Mouse (Mus musculus): ENCODE measurements around the gene Cenpo.
"Not testable (repeated sequence)": the region's sequence is repeated elsewhere in the genome, so short reads cannot be mapped to it uniquely, and the experiment has no call there.

Cenpo gene

DNA sequence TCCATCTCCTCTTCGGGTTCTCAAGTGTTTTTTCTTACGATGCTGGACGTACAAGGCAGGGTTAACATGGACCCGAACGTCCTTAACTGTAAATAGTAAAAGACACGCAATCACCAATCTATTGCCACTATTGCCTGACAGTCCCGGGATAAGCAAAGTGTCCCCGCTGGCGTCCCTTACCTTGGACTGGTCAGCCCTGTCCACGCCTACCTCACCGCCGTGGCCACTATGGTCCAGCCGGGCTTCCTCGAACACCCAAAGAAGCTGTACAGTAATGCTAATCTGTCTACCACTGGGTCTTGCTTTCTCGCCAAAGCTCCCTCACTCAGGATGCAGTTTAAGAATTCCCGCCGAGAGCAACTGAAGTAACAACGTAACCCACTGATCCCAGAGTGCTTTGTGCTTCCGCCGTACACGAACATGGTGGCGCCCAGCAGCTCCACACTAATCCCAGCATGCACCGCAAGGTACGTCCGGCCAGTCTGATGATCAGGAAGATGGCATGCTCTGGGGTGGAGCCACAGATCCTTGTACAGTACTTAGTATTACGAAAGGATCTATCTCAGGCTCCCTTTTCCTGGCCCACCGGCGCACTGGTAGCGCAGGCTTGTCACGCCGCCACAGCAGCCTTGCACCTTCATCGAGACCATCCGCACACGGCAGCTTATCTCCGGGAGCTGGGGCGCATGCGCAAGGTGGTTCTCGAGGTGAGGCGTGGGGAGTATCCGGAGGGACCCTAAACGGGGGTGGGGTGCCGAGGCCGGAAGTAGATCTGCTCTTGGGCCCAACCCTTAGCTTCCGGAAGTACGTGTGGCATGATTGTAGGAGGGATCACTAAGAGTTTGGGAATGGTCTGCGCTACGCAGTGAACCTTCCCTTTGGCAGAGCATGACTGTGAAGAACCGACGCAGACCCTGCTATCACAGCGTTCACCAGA, at the start of gene Cenpo, which contains the start of gene Ptrhd1:
Cenpo (minus strand) TSS at position 723 of the 937 bp plus-strand sequence.
Ptrhd1 (plus strand) TSS at position 456 of the 937 bp plus-strand sequence.
- DNase-seq (ENCODE audit: low read depth, low spot score): peak; percentile 98

DNA sequence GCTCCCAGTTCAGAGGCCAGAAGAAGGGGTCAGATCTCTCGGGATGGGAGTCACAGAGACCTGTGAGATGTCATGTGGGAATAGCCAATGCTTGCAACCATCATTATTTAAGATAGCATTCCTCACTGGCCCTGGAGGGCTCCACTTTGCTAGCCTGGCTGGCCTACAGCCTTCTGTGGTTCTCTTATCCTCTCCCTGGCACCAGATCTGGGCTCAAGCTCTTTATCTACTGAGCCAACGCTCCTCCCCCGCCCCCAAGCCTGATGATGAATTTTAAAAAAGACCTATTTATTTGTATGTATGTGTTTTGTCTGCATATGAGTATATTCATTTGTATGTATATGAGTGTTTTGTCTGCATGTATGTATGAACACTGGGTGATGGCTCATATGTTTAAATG, 45.8 kb upstream of the Cenpo start:
- no peak for DNase-seq (ENCODE audit: low read depth, low spot score)

DNA sequence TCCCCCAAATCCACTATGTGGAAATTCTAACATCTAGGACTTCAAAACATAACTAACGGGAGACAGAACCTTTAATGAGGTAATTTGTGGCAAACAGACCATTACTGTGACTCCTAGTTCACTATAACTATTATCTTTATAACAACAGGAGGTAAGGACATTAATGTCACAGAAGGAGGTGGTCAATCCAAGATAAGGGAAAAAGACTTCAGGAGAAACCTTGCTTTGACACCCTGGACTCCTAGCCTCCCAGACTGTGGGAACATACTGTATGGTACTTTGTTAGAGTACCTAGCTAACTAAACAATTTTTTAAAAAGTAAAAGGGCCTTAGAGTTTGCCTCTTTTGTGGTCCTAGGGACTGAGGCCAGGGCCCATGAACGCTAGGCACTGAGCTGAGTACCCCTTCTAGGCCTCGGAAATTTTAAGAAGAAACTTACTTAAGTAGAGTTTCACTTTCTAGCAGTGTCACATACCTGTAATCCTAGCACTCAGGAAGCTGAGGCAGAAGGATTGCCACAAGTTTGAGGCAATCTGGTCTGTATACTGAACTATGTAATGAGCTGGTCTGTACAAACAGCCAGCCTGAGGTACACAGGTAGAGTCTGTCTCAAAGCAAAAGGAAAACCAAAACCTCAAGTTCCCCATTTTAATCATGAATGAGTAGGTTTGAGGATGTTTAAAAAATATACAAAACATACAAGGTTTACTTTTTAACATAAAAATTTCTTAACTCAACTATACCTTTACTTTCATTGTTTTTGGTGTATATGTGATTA, 45.1 kb upstream of the Cenpo start:
- no peak for DNase-seq (ENCODE audit: low read depth, low spot score)

DNA sequence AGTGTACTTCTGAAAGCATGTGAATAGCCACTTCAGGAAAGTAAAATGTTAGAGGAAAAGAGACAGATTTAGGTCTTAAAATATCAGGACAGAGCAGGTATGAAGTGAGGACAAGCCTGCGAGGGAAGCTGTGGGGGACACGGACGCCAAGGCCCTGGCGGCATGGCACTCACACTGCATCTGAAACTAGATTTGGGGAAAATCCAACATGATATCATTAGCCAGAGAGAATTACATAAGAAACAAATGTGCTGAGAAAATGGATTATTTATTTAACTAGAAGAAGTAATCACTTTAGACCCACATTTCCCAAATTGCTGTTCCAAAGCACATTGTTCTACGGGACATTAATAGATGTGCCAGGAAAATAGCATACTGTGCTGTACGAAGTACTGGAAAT, 37.0 kb upstream of the Cenpo start:
- no peak for DNase-seq (ENCODE audit: low read depth, low spot score)

DNA sequence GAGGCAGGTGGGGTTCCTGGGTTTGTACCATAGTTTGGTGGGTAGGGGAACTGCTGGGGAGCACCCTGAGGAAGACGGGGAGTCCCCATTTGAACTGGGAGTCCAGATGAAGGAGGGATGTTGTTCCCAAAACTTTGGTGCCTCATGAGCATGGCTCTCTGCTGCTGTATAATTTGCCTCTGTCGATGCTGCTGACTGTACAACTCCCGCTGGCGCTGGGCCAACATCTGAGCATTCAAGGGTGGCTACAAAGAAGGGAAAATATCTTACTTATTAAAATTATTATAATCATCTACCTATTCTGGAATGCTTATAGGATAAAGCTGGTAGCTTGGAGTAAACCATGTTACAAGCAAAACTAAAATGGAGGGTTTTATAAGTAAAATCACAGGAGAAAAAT, 33.7 kb upstream of the Cenpo start:
- DNase-seq (ENCODE audit: low read depth, low spot score): no peak

DNA sequence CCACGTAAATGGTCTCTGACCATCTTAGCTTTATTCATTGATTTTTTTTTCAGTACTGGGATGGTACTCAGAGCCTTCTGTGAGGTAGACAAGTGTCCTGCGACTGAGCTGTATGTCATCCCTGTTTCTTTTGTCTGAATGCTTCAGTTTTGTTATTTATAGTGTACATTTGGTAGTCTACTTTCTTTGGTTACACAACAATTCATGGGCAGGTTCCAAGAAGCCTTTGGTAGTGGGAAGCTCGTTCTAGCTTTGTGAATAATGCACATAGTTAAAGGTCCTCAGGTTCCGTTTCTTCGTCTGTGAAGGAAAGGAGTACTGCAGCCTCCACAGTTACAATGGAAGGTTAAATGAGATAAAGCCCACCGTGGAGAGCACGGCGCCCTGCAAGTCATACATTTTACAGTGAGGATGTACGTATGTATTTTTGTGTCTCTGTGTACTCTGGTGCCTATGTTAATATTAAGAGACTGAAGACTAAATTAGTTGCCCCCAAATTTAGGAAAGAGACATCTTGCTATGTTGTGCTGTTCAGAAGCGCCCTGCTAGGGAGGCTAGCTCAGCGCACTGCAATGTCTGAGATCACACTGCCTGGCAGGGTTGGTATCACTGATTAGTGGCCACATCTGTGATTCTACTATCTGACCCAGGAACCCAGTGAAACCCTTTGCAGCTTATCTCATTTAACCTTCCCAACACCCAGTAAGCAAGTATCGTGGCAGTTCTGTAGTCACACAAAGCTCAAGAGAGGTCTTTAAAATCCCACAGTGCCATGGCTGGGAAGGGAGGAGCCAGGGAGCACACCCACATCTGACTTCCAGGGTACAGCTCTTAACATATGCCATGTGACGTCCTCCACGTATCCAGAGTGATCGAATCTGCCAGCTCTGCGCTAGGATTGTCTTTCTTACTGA, 18.9 kb upstream of the Cenpo start:
- DNase-seq (ENCODE audit: low read depth, low spot score): no peak

DNA sequence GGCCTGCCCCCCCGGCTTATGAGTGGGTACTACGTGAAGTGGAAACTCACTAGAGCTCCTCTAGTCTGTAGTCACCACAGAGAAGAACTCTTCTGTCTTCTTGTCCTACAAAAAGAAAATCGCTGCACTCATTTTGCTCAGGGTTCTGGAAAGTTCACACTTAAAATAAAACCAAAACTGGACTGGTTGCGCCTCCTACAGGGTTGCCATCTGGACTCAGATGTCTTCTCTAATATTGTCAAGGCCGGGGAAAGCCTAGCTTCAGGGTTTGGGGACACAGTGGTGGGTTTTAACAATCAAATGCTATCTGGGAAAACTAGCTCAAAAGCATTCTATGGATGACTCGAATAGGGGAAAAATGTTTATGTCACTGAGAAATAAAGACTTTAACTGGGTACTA, 15.7 kb upstream of the Cenpo start:
- no peak for DNase-seq (ENCODE audit: low read depth, low spot score)

DNA sequence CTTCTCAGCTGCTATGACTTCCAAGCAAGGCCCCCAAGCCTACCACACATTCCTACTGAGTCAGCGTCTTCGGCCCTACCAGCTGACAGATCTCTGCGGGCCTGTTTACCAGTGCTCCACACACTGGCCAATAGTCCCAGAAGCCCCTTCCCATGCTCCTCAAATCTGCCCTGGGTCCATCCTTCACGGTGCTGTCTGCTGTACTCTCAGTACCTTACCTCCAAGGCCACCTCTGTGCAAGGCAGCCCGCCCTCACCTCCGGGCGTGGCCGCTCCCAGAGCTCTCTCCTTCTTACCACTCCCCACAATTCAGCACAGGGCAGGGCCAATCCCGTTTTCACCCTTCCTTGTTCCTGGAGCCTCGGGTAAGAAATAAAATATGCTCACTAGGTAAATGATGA, 11.6 kb upstream of the Cenpo start:
- peak; percentile 36 for DNase-seq (ENCODE audit: low read depth, low spot score)

GRCm38 (mm10) chr12:4243805-4244204, 9.7 kb upstream of the Cenpo start:
- no peak for DNase-seq (ENCODE audit: low read depth, low spot score)

DNA sequence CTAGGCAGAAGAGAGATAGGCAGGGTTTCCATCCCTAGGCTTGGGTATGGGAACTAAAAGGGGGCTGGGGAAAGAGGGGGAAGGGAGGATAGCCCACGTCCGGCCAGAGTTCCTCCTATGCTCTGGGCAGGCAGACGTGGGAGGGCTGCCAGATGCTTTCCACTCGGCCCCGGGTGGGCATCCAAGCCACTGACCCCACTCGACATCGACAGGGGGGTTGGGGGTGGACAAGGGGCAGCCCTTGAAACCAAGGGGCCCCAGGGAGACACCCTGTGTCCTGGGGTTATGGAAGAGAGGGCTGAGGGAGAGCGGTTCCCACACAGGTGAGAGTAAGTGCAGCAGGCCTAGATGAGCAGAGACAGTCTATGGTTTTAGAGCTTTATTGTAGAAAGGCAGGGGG, 6.2 kb upstream of the Cenpo start:
- DNase-seq (ENCODE audit: low read depth, low spot score): not testable (repeated sequence)

- DNase-seq (ENCODE audit: low read depth, low spot score): no peak
Measured at GRCm38 (mm10) chr12:4237481-4237880, 3.4 kb upstream of the Cenpo start.

- DNase-seq (ENCODE audit: low read depth, low spot score): no peak
Measured at GRCm38 (mm10) chr12:4232777-4233176, 1.3 kb downstream of the Cenpo start.

- no peak for DNase-seq (ENCODE audit: low read depth, low spot score)
Measured at GRCm38 (mm10) chr12:4230156-4230555, 3.9 kb downstream of the Cenpo start.

DNA sequence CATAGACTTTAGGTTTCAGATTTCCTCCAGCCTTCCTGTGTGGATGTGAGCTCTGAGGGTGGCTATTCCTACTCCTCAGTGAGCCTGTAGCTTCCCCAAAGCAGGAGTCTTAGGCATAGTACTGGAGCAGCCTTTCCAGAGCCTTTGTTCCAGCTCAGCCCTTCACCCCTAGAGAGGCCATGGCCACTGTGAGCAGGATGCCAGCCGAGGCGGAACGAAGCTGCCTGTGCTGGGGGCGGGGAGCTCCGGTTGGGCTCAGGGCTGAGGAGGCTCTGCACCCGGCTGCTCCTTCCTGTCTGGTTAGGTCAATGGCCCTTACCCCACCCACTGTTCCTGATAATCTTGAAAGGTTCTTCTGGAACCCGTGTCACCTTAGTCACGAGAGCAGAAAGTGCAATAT, 21.2 kb downstream of the Cenpo start:
- no peak for DNase-seq (ENCODE audit: low read depth, low spot score)

GRCm38 (mm10) chr12:4211174-4211573, 22.9 kb downstream of the Cenpo start:
- peak; percentile 70 for DNase-seq (ENCODE audit: low read depth, low spot score)

DNA sequence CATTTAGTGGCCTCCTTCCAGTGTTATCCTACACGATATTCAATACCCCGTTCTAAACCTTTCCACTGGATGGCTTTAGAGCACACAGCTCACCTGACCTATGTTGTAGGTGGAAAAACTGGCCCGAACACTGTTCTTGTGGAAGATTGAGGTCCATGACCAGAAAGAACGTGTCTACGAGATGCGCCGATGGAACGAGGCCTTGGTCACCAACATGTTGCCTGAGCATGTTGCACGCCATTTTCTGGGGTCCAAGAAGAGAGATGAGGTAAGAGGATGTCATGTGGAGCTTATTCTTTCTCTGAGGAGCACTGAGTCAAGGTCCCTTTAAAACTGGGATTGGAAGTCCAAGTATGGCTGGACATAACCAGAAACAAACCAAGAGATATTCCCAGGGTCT, 24.9 kb downstream of the Cenpo start:
- no peak for DNase-seq (ENCODE audit: low read depth, low spot score)

- DNase-seq (ENCODE audit: low read depth, low spot score): peak; percentile 70
Measured at GRCm38 (mm10) chr12:4208405-4209133, 25.5 kb downstream of the Cenpo start.

DNA sequence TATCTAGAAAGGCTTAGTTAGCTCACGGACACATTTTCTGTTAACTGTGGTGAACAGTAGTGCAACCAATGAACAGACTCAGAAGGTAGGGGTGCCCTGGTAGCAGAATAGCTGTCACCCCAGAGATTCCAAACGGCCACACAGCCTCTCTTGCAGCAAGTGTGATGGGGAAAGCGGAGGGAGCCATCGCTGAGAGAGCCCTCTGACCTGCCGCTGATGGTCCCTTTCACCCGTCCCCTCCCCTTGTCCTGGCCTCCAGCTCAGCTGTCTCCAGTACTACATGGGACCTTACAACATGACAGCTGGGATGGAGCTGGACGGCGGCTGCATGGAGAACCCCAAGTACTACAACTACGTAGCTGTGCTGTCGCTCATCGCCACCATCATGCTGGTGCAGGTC, 28.0 kb downstream of the Cenpo start:
- no peak for DNase-seq (ENCODE audit: low read depth, low spot score)

- no peak for DNase-seq (ENCODE audit: low read depth, low spot score)
Measured at GRCm38 (mm10) chr12:4202206-4202605, 31.9 kb downstream of the Cenpo start.

GRCm38 (mm10) chr12:4201454-4202200, 32.5 kb downstream of the Cenpo start:
- DNase-seq (ENCODE audit: low read depth, low spot score): no peak

Measured in ZHBTc4 (cell line).